ENCODE assay signal across 28 mouse cellular contexts in genomic region chr12:80926550-80926949, GRCm38 (mm10). TPM values are rescaled to one million over a fixed set of nuclear protein-coding genes. Genes with fewer than 3 reads are reported as not detected.
DNase-seq lines count a peak whose midpoint lies in the region; ATAC-seq and TF ChIP-seq lines count a peak whose summit lies in the region.
"Had no signal": no experiment of that assay in that cellular context is flagged by ENCODE, and none has a peak within 500 bp of the region (broad histone marks: within the 10 kb centered on the region; RNA-seq: fewer than 3 reads in every experiment).

No protein-coding gene starts in this region.

- H3K27me3 ChIP-seq in intestine, postnatal 0 days (replicated peaks; ENCODE audit: control insufficient read depth, insufficient read depth, low read length), result no peaks in the 10 kb centered on the region
- peaks cover 25% of the 10 kb centered on the region for H3K27me3 ChIP-seq in liver, embryonic 13.5 days
- H3K27me3 ChIP-seq in hindbrain, postnatal 0 days (ENCODE audit: insufficient read depth, low read length), result no peaks in the 10 kb centered on the region
- H3K27me3 ChIP-seq: heart, embryonic 15.5 days; kidney, embryonic 15.5 days; limb, embryonic 15.5 days had no signal

- H3K9ac ChIP-seq in intestine, postnatal 0 days (ENCODE audit: low read depth, low read length), result no peak overlapping the region
- H3K9ac ChIP-seq in liver, embryonic 13.5 days, result no peak overlapping the region
- H3K9ac ChIP-seq in hindbrain, postnatal 0 days (replicated peaks; ENCODE audit: low read length), result no peak overlapping the region
- H3K9ac ChIP-seq: forebrain, embryonic 12.5 days; forebrain, postnatal 0 days; heart, embryonic 15.5 days; hindbrain, embryonic 12.5 days; kidney, embryonic 15.5 days; limb, embryonic 15.5 days had no signal

- intact Hi-C loops in left cerebral cortex, adult 2 months (cut with DNase I), result no loop called here

- H3K9me3 ChIP-seq in intestine, postnatal 0 days (ENCODE audit: control insufficient read depth), result no peaks in the 10 kb centered on the region
- no peaks in the 10 kb centered on the region for H3K9me3 ChIP-seq in liver, embryonic 13.5 days (replicated peaks)
- H3K9me3 ChIP-seq in hindbrain, postnatal 0 days (ENCODE audit: low read length), result no peaks in the 10 kb centered on the region
- H3K9me3 ChIP-seq: forebrain, embryonic 12.5 days; heart, embryonic 10.5 days; heart, embryonic 15.5 days; hindbrain, embryonic 12.5 days; kidney, embryonic 15.5 days; limb, embryonic 10.5 days; limb, embryonic 15.5 days had no signal

- ATAC-seq in common myeloid progenitor, adult 5-6 weeks (replicated peaks; ENCODE audit: low read depth, poor library complexity, severe bottlenecking), result peak; percentile 39; the same call in 1 of the 2 replicates
- ATAC-seq in intestine, postnatal 0 days, result peak; percentile 51; the same call in 1 of the 2 replicates
- ATAC-seq in liver, embryonic 13.5 days (ENCODE audit: low read depth), result peak; percentile 55; the same call in 1 of the 2 replicates
- peak; percentile 89 for ATAC-seq in megakaryocyte progenitor cell, adult 5-6 weeks (replicated peaks; ENCODE audit: poor library complexity)
- no peak for ATAC-seq in hindbrain, postnatal 0 days
- ATAC-seq: forebrain, postnatal 0 days had no signal

- no peak for TF ChIP-seq CTCF in intestine, postnatal 0 days (IDR thresholded peaks at IDR 0.05; ENCODE audit: low read depth)
- TF ChIP-seq CTCF in left cerebral cortex, adult 2 months (IDR thresholded peaks at IDR 0.05), result no peak
- TF ChIP-seq CTCF in hindbrain, postnatal 0 days (IDR thresholded peaks at IDR 0.05; ENCODE audit: low read depth), result no peak

- H3K36me3 ChIP-seq in intestine, postnatal 0 days (ENCODE audit: control insufficient read depth, insufficient read depth), result no peaks in the 10 kb centered on the region
- H3K36me3 ChIP-seq in liver, embryonic 13.5 days, result no peaks in the 10 kb centered on the region
- no peaks in the 10 kb centered on the region for H3K36me3 ChIP-seq in hindbrain, postnatal 0 days (ENCODE audit: insufficient read depth, low read length)
- H3K36me3 ChIP-seq: forebrain, embryonic 12.5 days; heart, embryonic 10.5 days; heart, embryonic 15.5 days; hindbrain, embryonic 12.5 days; kidney, embryonic 15.5 days; limb, embryonic 10.5 days; limb, embryonic 15.5 days had no signal

- H3K4me2 ChIP-seq in intestine, postnatal 0 days (replicated peaks; ENCODE audit: low read depth), result no peak overlapping the region
- H3K4me2 ChIP-seq in liver, embryonic 13.5 days, result no peak overlapping the region
- H3K4me2 ChIP-seq in hindbrain, postnatal 0 days (ENCODE audit: low read depth, low read length), result no peak overlapping the region
- H3K4me2 ChIP-seq: forebrain, embryonic 12.5 days; heart, embryonic 15.5 days; hindbrain, embryonic 12.5 days; kidney, embryonic 15.5 days; limb, embryonic 15.5 days had no signal

- DNase-seq in liver, embryonic 13.5 days, result peak; percentile 26
- no peak for DNase-seq in lung, postnatal 4 days
- no peak for DNase-seq in left cerebral cortex, adult 2 months (ENCODE audit: extremely low spot score in 1 of 2, low spot score in 2 of 2)
- no peak for DNase-seq in hindbrain, postnatal 0 days (ENCODE audit: low spot score)
- no peak for DNase-seq in right cerebral cortex, postnatal 25 days
- DNase-seq: B cell, adult 2 months; cerebellum, adult 11-12 months; forebrain, postnatal 0 days; heart, postnatal 36 days; lung, postnatal 36 days; retina, postnatal 1 day; right cerebral cortex, postnatal 4 days; thymus, postnatal 4 days had no signal

- no peak overlapping the region for H3K4me3 ChIP-seq in intestine, postnatal 0 days (ENCODE audit: low read depth, low read length)
- H3K4me3 ChIP-seq in liver, embryonic 13.5 days (replicated peaks), result no peak overlapping the region
- H3K4me3 ChIP-seq in left cerebral cortex, adult 2 months, result no peak overlapping the region
- no peak overlapping the region for H3K4me3 ChIP-seq in hindbrain, postnatal 0 days (ENCODE audit: low read length)
- H3K4me3 ChIP-seq: erythroblast, embryonic 14.5 days; forebrain, embryonic 12.5 days; heart, embryonic 10.5 days; heart, embryonic 15.5 days; hindbrain, embryonic 12.5 days; kidney, embryonic 15.5 days; layer of hippocampus, adult 2 months; limb, embryonic 10.5 days; limb, embryonic 15.5 days had no signal

- 0 out of 2 replicates have a peak, but pooled peaks cover 5% of the 10 kb centered on the region for H3K4me1 ChIP-seq in intestine, postnatal 0 days (replicated peaks; ENCODE audit: control insufficient read depth, insufficient read depth, low read length)
- H3K4me1 ChIP-seq in liver, embryonic 13.5 days (replicated peaks), result peaks cover 54% of the 10 kb centered on the region
- H3K4me1 ChIP-seq in hindbrain, postnatal 0 days (ENCODE audit: insufficient read depth, low read length), result no peaks in the 10 kb centered on the region

- WGBS in intestine, postnatal 0 days, result 48% methylated on average over 4 of the region's 4 CpGs
- 38% methylated on average over 4 of the region's 4 CpGs for WGBS in liver, embryonic 13.5 days (ENCODE audit: insufficient replicate concordance)
- 74% methylated on average over 4 of the region's 4 CpGs for WGBS in hindbrain, postnatal 0 days

- H3K27ac ChIP-seq in intestine, postnatal 0 days (ENCODE audit: low read depth, low read length), result peak overlapping the region; percentile 35; the same call in 1 of the 2 replicates
- no peak overlapping the region for H3K27ac ChIP-seq in liver, embryonic 13.5 days
- H3K27ac ChIP-seq in left cerebral cortex, adult 2 months, result no peak overlapping the region
- H3K27ac ChIP-seq in hindbrain, postnatal 0 days, result no peak overlapping the region
- H3K27ac ChIP-seq: forebrain, embryonic 12.5 days; heart, embryonic 10.5 days; heart, embryonic 15.5 days; hindbrain, embryonic 12.5 days; kidney, embryonic 15.5 days; layer of hippocampus, adult 2 months; limb, embryonic 10.5 days; limb, embryonic 15.5 days had no signal

RNA-seq across cellular contexts. Expression of gene Srsf5, which starts 18.8 kb away (rescaled TPM):
- 875 and 880 TPM in 2 replicates for total RNA-seq in common myeloid progenitor, adult 5-6 weeks (2017)
- polyA plus RNA-seq in intestine, postnatal 0 days (2015; fragmentation: Nextera tagmentation; extraction: Ambion mirVana), result 261 and 328 TPM in 2 replicates
- polyA plus RNA-seq in liver, embryonic 13.5 days (2015; fragmentation: Nextera tagmentation; extraction: Ambion mirVana), result 313 and 375 TPM in 2 replicates
- 254 and 283 TPM in 2 replicates for total RNA-seq in megakaryocyte progenitor cell, adult 5-6 weeks (2015)
- 684 and 913 TPM in 2 replicates for total RNA-seq in megakaryocyte progenitor cell, adult 5-6 weeks (2017)
- total RNA-seq in left cerebral cortex, adult 2 months (2021), result 100 to 1,000 TPM; 355 to 360 TPM
- 222 and 291 TPM in 2 replicates for total RNA-seq in hindbrain, postnatal 0 days (2014; rRNA removed)
- 486 and 514 TPM in 2 replicates for polyA plus RNA-seq in hindbrain, postnatal 0 days (2015; fragmentation: Nextera tagmentation; extraction: Ambion mirVana)

RNA-seq across cellular contexts. Expression of gene Slc10a1, which starts 42.0 kb away (rescaled TPM):
- total RNA-seq in common myeloid progenitor, adult 5-6 weeks (2017), result 2.3 TPM in 1 of 2 replicates, not detected in the other
- polyA plus RNA-seq in intestine, postnatal 0 days (2015; fragmentation: Nextera tagmentation; extraction: Ambion mirVana), result 0.43 and 0.56 TPM in 2 replicates
- 0.74 and 0.95 TPM in 2 replicates for polyA plus RNA-seq in liver, embryonic 13.5 days (2015; fragmentation: Nextera tagmentation; extraction: Ambion mirVana)
- total RNA-seq in megakaryocyte progenitor cell, adult 5-6 weeks (2015), result not detected in 2 replicates
- total RNA-seq in megakaryocyte progenitor cell, adult 5-6 weeks (2017), result not detected in 2 replicates
- total RNA-seq in left cerebral cortex, adult 2 months (2021), result not detected
- total RNA-seq in hindbrain, postnatal 0 days (2014; rRNA removed), result not detected in 2 replicates
- 0.11 TPM in 2 replicates for polyA plus RNA-seq in hindbrain, postnatal 0 days (2015; fragmentation: Nextera tagmentation; extraction: Ambion mirVana)
- total RNA-seq: forebrain, postnatal 0 days; heart, postnatal 36 days; layer of hippocampus, adult 2 months; layer of hippocampus, postnatal 25 days had no signal
- polyA plus RNA-seq: cortical plate, adult 2 months; erythroblast, embryonic 14.5 days; forebrain, postnatal 0 days; gonadal fat pad, adult 2 months had no signal
